Mouse (Mus musculus) small intestine, adult 2 months (tissue): Measurements from ENCODE around the gene Hist1h2bg.
"Not testable (repeated sequence)": the region's sequence is repeated elsewhere in the genome, so short reads cannot be mapped to it uniquely, and the experiment has no call there.

Source experiments
- CTCF ChIP-seq: fragments of 200-500 bp; IDR thresholded peaks from 2 replicates; pipeline ENCODE4 v1.5.1; 2012; ENCODE audit warnings: low read depth, mild to moderate bottlenecking, control low read depth, inconsistent platforms, low read length, moderate library complexity, mixed read lengths; ENCODE audit not compliant: insufficient replicate concordance, insufficient read length; ENCODE audit errors: extremely low read depth
- POLR2A ChIP-seq: fragments of 200-500 bp; IDR thresholded peaks from 2 replicates; pipeline ENCODE4 v1.6.1; 2012; ENCODE audit warnings: low read depth, mild to moderate bottlenecking, control low read depth, inconsistent platforms, low read length, moderate library complexity

DNA sequence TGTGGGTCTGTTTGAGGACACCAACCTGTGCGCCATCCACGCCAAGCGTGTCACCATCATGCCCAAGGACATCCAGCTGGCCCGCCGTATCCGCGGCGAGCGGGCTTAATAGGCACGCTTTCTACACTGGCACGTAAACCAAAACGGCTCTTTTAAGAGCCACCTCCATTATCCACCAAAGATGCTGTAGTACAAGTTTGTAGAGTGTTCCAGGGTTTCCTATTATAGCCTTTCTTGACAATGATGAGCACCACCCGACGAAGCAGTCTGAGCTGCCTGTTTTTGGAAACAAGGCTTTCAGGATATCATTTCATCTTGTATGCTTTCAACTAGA lies 26.4 kb upstream of the Hist1h2bg start:
- TF ChIP-seq CTCF, POLR2A: not testable (repeated sequence)
